Mouse (Mus musculus): ENCODE measurements around the gene E130114P18Rik. TPM values are rescaled to one million over a fixed set of nuclear protein-coding genes. Genes with fewer than 3 reads are reported as not detected.

Gene E130114P18Rik
- polyA plus RNA-seq, 1 experiment from 2014 or later, result 6.3 TPM

DNA sequence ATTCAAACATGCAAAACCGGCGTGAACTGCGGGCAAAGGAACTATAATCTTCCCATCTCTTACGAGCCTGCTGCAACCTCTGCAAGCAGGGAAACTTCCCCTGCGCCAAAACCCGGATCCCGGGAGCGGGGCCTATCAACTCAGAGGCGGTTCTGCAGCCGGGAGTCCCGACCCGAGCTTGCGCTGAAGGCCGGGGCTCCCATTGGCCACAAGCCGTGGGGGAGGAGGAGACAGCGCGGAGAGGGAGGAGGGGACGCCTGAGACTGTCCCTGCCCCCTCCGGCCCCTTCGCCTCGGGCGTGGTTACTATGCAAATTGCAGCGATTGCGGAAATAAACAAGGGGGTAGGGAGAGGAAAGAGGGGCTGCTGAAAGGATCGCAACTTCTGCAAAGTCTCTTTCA lies 5.8 kb downstream of the E130114P18Rik start:
- H3K4me2 ChIP-seq (replicated peaks; ENCODE audit: low read depth, low read length), result peak overlapping the region; percentile 48
- peak overlapping the region; percentile 96 for H3K27ac ChIP-seq (ENCODE audit: low read length)
- peak; percentile 94 for ATAC-seq (ENCODE audit: insufficient number of reproducible peaks, insufficient read depth, low FRiP score, low read depth)
- peaks cover 12% of the 10 kb centered on the region; the same call in 1 of the 2 replicates for H3K4me1 ChIP-seq (ENCODE audit: control insufficient read depth, insufficient read depth, low read length)
- under 1% methylated on average over 25 of the region's 25 CpGs for WGBS
- peak overlapping the region; percentile 38 for H3K4me3 ChIP-seq (ENCODE audit: low read depth, low read length)
- no peaks in the 10 kb centered on the region for H3K9me3 ChIP-seq (ENCODE audit: control insufficient read depth, low read depth, low read length)
- peak overlapping the region; percentile 22; the same call in 1 of the 2 replicates for H3K9ac ChIP-seq (replicated peaks; ENCODE audit: low read depth, low read length)
- no peaks in the 10 kb centered on the region for H3K27me3 ChIP-seq (ENCODE audit: control insufficient read depth, insufficient read depth, low read length)
- H3K36me3 ChIP-seq (ENCODE audit: control insufficient read depth, insufficient read depth, low read length), result no peaks in the 10 kb centered on the region

DNA sequence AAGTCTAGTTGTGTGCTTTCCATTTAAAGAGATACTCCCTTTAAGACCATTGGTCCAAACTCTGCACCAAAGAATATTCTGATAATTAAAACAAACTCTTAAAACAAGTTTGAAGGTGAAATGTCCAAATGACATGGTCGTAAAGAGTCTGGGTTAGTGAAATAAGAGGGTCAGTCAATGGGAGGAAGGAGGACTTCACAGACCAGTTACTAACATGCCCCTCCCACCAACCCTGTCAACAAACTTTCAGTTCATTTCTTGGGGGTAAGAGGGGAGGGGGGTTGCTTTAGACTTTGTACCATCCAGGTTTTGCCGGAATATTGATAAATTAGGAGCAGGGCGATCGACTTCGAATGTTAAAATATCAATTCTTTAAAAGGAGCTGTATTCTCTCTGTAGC lies 6.5 kb downstream of the E130114P18Rik start:
- peak overlapping the region; percentile 38 for H3K4me3 ChIP-seq (ENCODE audit: low read depth, low read length)
- H3K4me1 ChIP-seq (ENCODE audit: control insufficient read depth, insufficient read depth, low read length), result peaks cover 12% of the 10 kb centered on the region; the same call in 1 of the 2 replicates
- no peaks in the 10 kb centered on the region for H3K36me3 ChIP-seq (ENCODE audit: control insufficient read depth, insufficient read depth, low read length)
- no peak for ATAC-seq (ENCODE audit: insufficient number of reproducible peaks, insufficient read depth, low FRiP score, low read depth)
- WGBS, result 17% methylated on average over 5 of the region's 5 CpGs
- peak overlapping the region; percentile 22; the same call in 1 of the 2 replicates for H3K9ac ChIP-seq (replicated peaks; ENCODE audit: low read depth, low read length)
- H3K27me3 ChIP-seq (ENCODE audit: control insufficient read depth, insufficient read depth, low read length), result no peaks in the 10 kb centered on the region
- peak overlapping the region; percentile 96; the same call in 1 of the 2 replicates for H3K27ac ChIP-seq (ENCODE audit: low read length)
- peak overlapping the region; percentile 48 for H3K4me2 ChIP-seq (replicated peaks; ENCODE audit: low read depth, low read length)
- no peaks in the 10 kb centered on the region for H3K9me3 ChIP-seq (ENCODE audit: control insufficient read depth, low read depth, low read length)

- Histone ChIP-seq H3K4me1 (ENCODE audit: control insufficient read depth, insufficient read depth, low read length) (peaks cover 10% of the 10 kb centered on the region; the same call in 1 of the 2 replicates), H3K36me3 (ENCODE audit: control insufficient read depth, insufficient read depth, low read length) (no peaks in the 10 kb centered on the region), H3K27me3 (ENCODE audit: control insufficient read depth, insufficient read depth, low read length) (no peaks in the 10 kb centered on the region), H3K4me2 (replicated peaks; ENCODE audit: low read depth, low read length) (no peak overlapping the region), H3K9ac (replicated peaks; ENCODE audit: low read depth, low read length) (no peak overlapping the region), H3K27ac (ENCODE audit: low read length) (no peak overlapping the region), H3K9me3 (ENCODE audit: control insufficient read depth, low read depth, low read length) (no peaks in the 10 kb centered on the region), H3K4me3 (ENCODE audit: low read depth, low read length) (no peak overlapping the region)
- no peak for ATAC-seq (ENCODE audit: insufficient number of reproducible peaks, insufficient read depth, low FRiP score, low read depth)
- WGBS, result no CpG with 5 or more reads among the region's 1 CpGs
Measured at GRCm38 (mm10) chr4:97769861-97770260, 8.0 kb downstream of the E130114P18Rik start.

DNA sequence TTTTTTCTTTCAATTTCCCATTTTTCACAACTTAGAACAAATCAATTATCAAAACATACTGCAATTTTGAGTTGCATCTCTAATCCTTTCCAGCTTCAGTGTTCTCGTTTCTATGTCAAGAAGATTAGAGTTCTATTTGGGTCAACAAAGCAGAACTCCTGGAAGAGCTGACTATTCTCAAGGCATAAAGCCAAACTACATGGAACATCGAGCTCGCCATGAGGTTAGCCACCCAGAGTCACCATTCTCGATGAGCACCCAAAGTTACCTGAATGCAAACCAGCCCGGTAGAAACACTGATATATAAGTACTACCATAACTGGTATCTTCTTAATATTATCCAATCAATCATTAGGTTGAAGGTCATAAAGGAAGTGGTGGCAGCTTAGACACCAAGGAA lies 10.4 kb downstream of the E130114P18Rik start:
- WGBS, result 86% methylated on average over 5 of the region's 5 CpGs
- no peak for ATAC-seq (ENCODE audit: insufficient number of reproducible peaks, insufficient read depth, low FRiP score, low read depth)
- H3K4me1 ChIP-seq (ENCODE audit: control insufficient read depth, insufficient read depth, low read length), result no peaks in the 10 kb centered on the region

GRCm38 (mm10) chr4:97767025-97767424 lies 10.9 kb downstream of the E130114P18Rik start:
- Histone ChIP-seq H3K27ac (ENCODE audit: low read length) (no peak overlapping the region), H3K4me1 (ENCODE audit: control insufficient read depth, insufficient read depth, low read length) (no peaks in the 10 kb centered on the region), H3K9ac (replicated peaks; ENCODE audit: low read depth, low read length) (no peak overlapping the region), H3K4me2 (replicated peaks; ENCODE audit: low read depth, low read length) (no peak overlapping the region), H3K4me3 (ENCODE audit: low read depth, low read length) (no peak overlapping the region), H3K9me3 (ENCODE audit: control insufficient read depth, low read depth, low read length) (no peaks in the 10 kb centered on the region), H3K36me3 (ENCODE audit: control insufficient read depth, insufficient read depth, low read length) (no peaks in the 10 kb centered on the region), H3K27me3 (ENCODE audit: control insufficient read depth, insufficient read depth, low read length) (no peaks in the 10 kb centered on the region)
- 69% methylated on average over 4 of the region's 4 CpGs for WGBS
- ATAC-seq (ENCODE audit: insufficient number of reproducible peaks, insufficient read depth, low FRiP score, low read depth), result no peak

More for the DNA sequence above, 10.4 kb downstream of the E130114P18Rik start:
- Histone ChIP-seq H3K27ac (ENCODE audit: low read length) (no peak overlapping the region), H3K36me3 (ENCODE audit: control insufficient read depth, insufficient read depth, low read length) (no peaks in the 10 kb centered on the region), H3K27me3 (ENCODE audit: control insufficient read depth, insufficient read depth, low read length) (no peaks in the 10 kb centered on the region), H3K4me3 (ENCODE audit: low read depth, low read length) (no peak overlapping the region), H3K9me3 (ENCODE audit: control insufficient read depth, low read depth, low read length) (no peaks in the 10 kb centered on the region), H3K4me2 (replicated peaks; ENCODE audit: low read depth, low read length) (no peak overlapping the region), H3K9ac (replicated peaks; ENCODE audit: low read depth, low read length) (no peak overlapping the region)

- Histone ChIP-seq H3K9me3 (ENCODE audit: control insufficient read depth, low read depth, low read length) (no peaks in the 10 kb centered on the region), H3K4me2 (replicated peaks; ENCODE audit: low read depth, low read length) (no peak overlapping the region), H3K27ac (ENCODE audit: low read length) (no peak overlapping the region), H3K27me3 (ENCODE audit: control insufficient read depth, insufficient read depth, low read length) (no peaks in the 10 kb centered on the region), H3K4me1 (ENCODE audit: control insufficient read depth, insufficient read depth, low read length) (no peaks in the 10 kb centered on the region), H3K4me3 (ENCODE audit: low read depth, low read length) (no peak overlapping the region), H3K36me3 (ENCODE audit: control insufficient read depth, insufficient read depth, low read length) (no peaks in the 10 kb centered on the region), H3K9ac (replicated peaks; ENCODE audit: low read depth, low read length) (no peak overlapping the region)
- 90% methylated on average over 3 of the region's 3 CpGs for WGBS
- ATAC-seq (ENCODE audit: insufficient number of reproducible peaks, insufficient read depth, low FRiP score, low read depth), result no peak
Measured at GRCm38 (mm10) chr4:97766100-97766499, 11.8 kb downstream of the E130114P18Rik start.

DNA sequence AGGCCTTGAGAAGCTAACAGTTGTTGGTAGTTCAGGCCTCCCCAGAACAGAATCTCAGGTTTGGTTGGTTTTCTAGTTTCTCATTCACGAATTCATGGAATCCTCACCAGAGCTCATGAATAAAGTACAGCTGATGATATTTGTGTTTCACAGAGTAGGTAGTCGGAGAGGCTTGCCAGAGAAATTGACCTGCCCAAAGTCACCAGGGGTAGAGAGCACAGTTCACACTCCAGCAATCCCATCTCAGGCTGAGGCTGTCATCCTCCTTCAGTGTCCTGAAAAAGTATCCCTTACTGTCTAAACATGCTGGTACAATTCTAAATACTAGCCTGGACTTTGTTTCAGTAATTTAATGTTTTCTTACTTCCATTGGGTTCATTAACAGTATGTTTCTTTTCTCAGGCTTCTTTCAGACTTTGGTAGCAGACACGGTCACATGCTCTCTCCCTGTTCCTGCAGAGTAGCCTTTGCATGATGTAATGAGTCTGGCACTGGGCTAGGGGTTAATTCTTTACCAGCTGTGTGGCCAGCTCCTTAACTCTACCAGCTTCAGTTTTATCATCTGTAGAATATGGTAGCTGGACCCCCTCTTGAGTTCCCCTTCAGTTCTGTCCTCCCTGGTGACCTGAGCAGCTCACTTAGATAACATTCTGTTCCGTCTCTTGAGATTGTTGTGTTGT lies 12.4 kb downstream of the E130114P18Rik start:
- H3K9ac ChIP-seq (replicated peaks; ENCODE audit: low read depth, low read length), result no peak overlapping the region
- 78% methylated on average over 4 of the region's 4 CpGs for WGBS
- H3K4me1 ChIP-seq (ENCODE audit: control insufficient read depth, insufficient read depth, low read length), result no peaks in the 10 kb centered on the region

GRCm38 (mm10) chr4:97764616-97765015 lies 13.3 kb downstream of the E130114P18Rik start:
- Histone ChIP-seq H3K4me1 (ENCODE audit: control insufficient read depth, insufficient read depth, low read length) (no peaks in the 10 kb centered on the region), H3K27ac (ENCODE audit: low read length) (no peak overlapping the region), H3K9me3 (ENCODE audit: control insufficient read depth, low read depth, low read length) (no peaks in the 10 kb centered on the region), H3K9ac (replicated peaks; ENCODE audit: low read depth, low read length) (no peak overlapping the region), H3K4me3 (ENCODE audit: low read depth, low read length) (no peak overlapping the region), H3K36me3 (ENCODE audit: control insufficient read depth, insufficient read depth, low read length) (no peaks in the 10 kb centered on the region), H3K4me2 (replicated peaks; ENCODE audit: low read depth, low read length) (no peak overlapping the region), H3K27me3 (ENCODE audit: control insufficient read depth, insufficient read depth, low read length) (no peaks in the 10 kb centered on the region)
- no peak for ATAC-seq (ENCODE audit: insufficient number of reproducible peaks, insufficient read depth, low FRiP score, low read depth)
- WGBS, result 22% methylated on average over 4 of the region's 4 CpGs

More for the DNA sequence above, 12.4 kb downstream of the E130114P18Rik start:
- Histone ChIP-seq H3K27me3 (ENCODE audit: control insufficient read depth, insufficient read depth, low read length) (no peaks in the 10 kb centered on the region), H3K4me3 (ENCODE audit: low read depth, low read length) (no peak overlapping the region), H3K4me2 (replicated peaks; ENCODE audit: low read depth, low read length) (no peak overlapping the region), H3K27ac (ENCODE audit: low read length) (no peak overlapping the region), H3K9me3 (ENCODE audit: control insufficient read depth, low read depth, low read length) (no peaks in the 10 kb centered on the region), H3K36me3 (ENCODE audit: control insufficient read depth, insufficient read depth, low read length) (no peaks in the 10 kb centered on the region)
- no peak for ATAC-seq (ENCODE audit: insufficient number of reproducible peaks, insufficient read depth, low FRiP score, low read depth)
